Mouse (Mus musculus): Measurements from ENCODE around the gene Tns1.

DNA sequence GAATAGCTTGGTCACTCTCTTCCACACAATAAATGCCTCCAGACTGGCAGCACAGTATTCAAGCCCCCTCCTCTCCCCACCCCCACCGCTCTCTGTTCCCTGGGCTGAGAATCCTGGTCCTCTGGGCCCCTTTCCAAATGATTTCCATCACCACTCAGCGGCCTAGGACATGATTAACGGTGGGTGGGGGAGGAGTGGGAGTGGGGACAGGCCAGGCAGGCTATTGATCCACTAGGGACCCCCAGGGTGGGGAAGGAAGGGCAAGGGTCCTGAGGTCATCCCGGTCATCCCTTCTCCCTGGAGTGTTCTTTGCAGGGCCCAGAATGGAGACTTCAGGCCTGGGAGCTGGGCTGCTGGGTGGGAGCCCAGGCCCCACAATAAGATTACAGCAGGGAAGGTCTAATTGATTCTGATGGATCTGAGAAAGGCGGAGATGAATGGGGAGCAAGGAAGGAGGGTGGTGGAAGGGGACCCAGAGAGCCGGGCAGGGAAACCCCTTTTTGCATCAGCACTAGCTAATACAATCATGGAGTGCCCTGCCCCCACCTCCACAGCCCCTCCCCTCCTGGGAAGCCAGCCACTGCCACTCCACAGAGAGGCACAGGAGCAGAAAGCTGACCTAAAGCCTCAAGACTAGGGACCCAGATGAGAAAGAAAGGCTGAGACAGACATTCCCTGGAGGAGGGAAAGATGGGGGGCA, 20.4 kb downstream of the Tns1 start:
- TF ChIP-seq CTCF (IDR thresholded peaks at IDR 0.05) = no peak
- no peak for TF ChIP-seq EP300 (IDR thresholded peaks at IDR 0.05)

All from lung, postnatal 0 days (tissue).